Mouse (Mus musculus): ENCODE measurements around the gene Kmt2e. TPM values are rescaled to one million over a fixed set of nuclear protein-coding genes. Genes with fewer than 3 reads are reported as not detected.

Gene Kmt2e
- polyA plus RNA-seq, 1 experiment: 40.3 TPM

GRCm38 (mm10) chr5:23502317-23502937 is 68.2 kb downstream of the Kmt2e start:
- TF ChIP-seq POLR2A (IDR thresholded peaks at IDR 0.05; ENCODE audit: insufficient read depth, low read length) (no peak), CTCF (IDR thresholded peaks at IDR 0.05; ENCODE audit: low read depth, low read length) (no peak), EP300 (IDR thresholded peaks at IDR 0.05; ENCODE audit: insufficient read depth, low read depth, low read length) (0 out of 2 replicates have a peak, but pooled peaks have one; percentile 17)
- H3K36me3 ChIP-seq (ENCODE audit: control insufficient read depth, insufficient read depth, low read length, poor library complexity, severe bottlenecking): peaks cover 19% of the 10 kb centered on the region
- no peak overlapping the region for H3K27ac ChIP-seq (ENCODE audit: insufficient read depth, low read length)
- H3K9ac ChIP-seq (ENCODE audit: low read depth, poor library complexity, severe bottlenecking): no peak overlapping the region
- peaks cover 2% of the 10 kb centered on the region for H3K4me1 ChIP-seq (ENCODE audit: control insufficient read depth, insufficient read depth, low read length)
- no peaks in the 10 kb centered on the region for H3K9me3 ChIP-seq (replicated peaks; ENCODE audit: control insufficient read depth, insufficient read depth, low read length, poor library complexity, severe bottlenecking)
- no peaks in the 10 kb centered on the region for H3K27me3 ChIP-seq (ENCODE audit: control insufficient read depth, insufficient read depth, low read length, poor library complexity, severe bottlenecking)
- H3K4me3 ChIP-seq (ENCODE audit: low read depth, low read length): peak overlapping the region; percentile 15; the same call in 1 of the 2 replicates

DNA sequence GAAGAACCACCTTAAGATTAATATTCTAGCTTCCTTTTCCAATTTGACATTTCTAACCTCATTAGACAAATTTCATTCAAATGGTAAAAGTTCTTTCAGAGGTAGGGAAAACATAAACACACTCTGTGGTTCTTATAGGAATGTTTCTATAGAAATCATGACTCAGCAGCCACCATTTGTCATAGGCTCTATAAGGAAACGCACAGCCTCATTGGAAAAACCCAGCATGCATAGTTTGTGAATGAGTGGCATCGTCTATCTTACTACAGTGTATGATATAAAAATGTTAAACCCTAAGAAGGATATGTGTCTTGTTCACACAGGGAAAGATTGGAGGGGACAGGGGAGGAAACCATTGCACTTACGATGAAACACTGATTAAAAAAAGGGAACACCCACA is 71.3 kb downstream of the Kmt2e start:
- no peak for TF ChIP-seq CTCF (IDR thresholded peaks at IDR 0.05; ENCODE audit: low read depth, low read length)
- no peak for TF ChIP-seq POLR2A (IDR thresholded peaks at IDR 0.05; ENCODE audit: insufficient read depth, low read length)
- no peak for TF ChIP-seq EP300 (IDR thresholded peaks at IDR 0.05; ENCODE audit: insufficient read depth, low read depth, low read length)
- H3K27ac ChIP-seq (ENCODE audit: insufficient read depth, low read length): no peak overlapping the region
- no peaks in the 10 kb centered on the region for H3K27me3 ChIP-seq (ENCODE audit: control insufficient read depth, insufficient read depth, low read length, poor library complexity, severe bottlenecking)
- no peaks in the 10 kb centered on the region for H3K4me1 ChIP-seq (ENCODE audit: control insufficient read depth, insufficient read depth, low read length)
- no peaks in the 10 kb centered on the region for H3K9me3 ChIP-seq (replicated peaks; ENCODE audit: control insufficient read depth, insufficient read depth, low read length, poor library complexity, severe bottlenecking)
- H3K36me3 ChIP-seq (ENCODE audit: control insufficient read depth, insufficient read depth, low read length, poor library complexity, severe bottlenecking): peaks cover 7% of the 10 kb centered on the region
- H3K4me3 ChIP-seq (ENCODE audit: low read depth, low read length): no peak overlapping the region
- no peak overlapping the region for H3K9ac ChIP-seq (ENCODE audit: low read depth, poor library complexity, severe bottlenecking)

- no peak overlapping the region for H3K27ac ChIP-seq (ENCODE audit: insufficient read depth, low read length)
- H3K9me3 ChIP-seq (replicated peaks; ENCODE audit: control insufficient read depth, insufficient read depth, low read length, poor library complexity, severe bottlenecking): no peaks in the 10 kb centered on the region
- TF ChIP-seq POLR2A (IDR thresholded peaks at IDR 0.05; ENCODE audit: insufficient read depth, low read length) (no peak), CTCF (IDR thresholded peaks at IDR 0.05; ENCODE audit: low read depth, low read length) (no peak), EP300 (IDR thresholded peaks at IDR 0.05; ENCODE audit: insufficient read depth, low read depth, low read length) (no peak)
- H3K4me3 ChIP-seq (ENCODE audit: low read depth, low read length): no peak overlapping the region
- no peaks in the 10 kb centered on the region for H3K36me3 ChIP-seq (ENCODE audit: control insufficient read depth, insufficient read depth, low read length, poor library complexity, severe bottlenecking)
- H3K27me3 ChIP-seq (ENCODE audit: control insufficient read depth, insufficient read depth, low read length, poor library complexity, severe bottlenecking): no peaks in the 10 kb centered on the region
- no peaks in the 10 kb centered on the region for H3K4me1 ChIP-seq (ENCODE audit: control insufficient read depth, insufficient read depth, low read length)
- no peak overlapping the region for H3K9ac ChIP-seq (ENCODE audit: low read depth, poor library complexity, severe bottlenecking)
Measured at GRCm38 (mm10) chr5:23507210-23507609, 73.0 kb downstream of the Kmt2e start.

GRCm38 (mm10) chr5:23508630-23509029 is 74.4 kb downstream of the Kmt2e start:
- no peaks in the 10 kb centered on the region for H3K4me1 ChIP-seq (ENCODE audit: control insufficient read depth, insufficient read depth, low read length)
- H3K4me3 ChIP-seq (ENCODE audit: low read depth, low read length): no peak overlapping the region
- H3K9ac ChIP-seq (ENCODE audit: low read depth, poor library complexity, severe bottlenecking): no peak overlapping the region
- peaks cover 2% of the 10 kb centered on the region; the same call in 1 of the 2 replicates for H3K36me3 ChIP-seq (ENCODE audit: control insufficient read depth, insufficient read depth, low read length, poor library complexity, severe bottlenecking)
- no peaks in the 10 kb centered on the region for H3K9me3 ChIP-seq (replicated peaks; ENCODE audit: control insufficient read depth, insufficient read depth, low read length, poor library complexity, severe bottlenecking)
- no peak for TF ChIP-seq POLR2A (IDR thresholded peaks at IDR 0.05; ENCODE audit: insufficient read depth, low read length)
- 0 out of 2 replicates have a peak, but pooled peaks have one; percentile 12 for TF ChIP-seq EP300 (IDR thresholded peaks at IDR 0.05; ENCODE audit: insufficient read depth, low read depth, low read length)
- H3K27me3 ChIP-seq (ENCODE audit: control insufficient read depth, insufficient read depth, low read length, poor library complexity, severe bottlenecking): no peaks in the 10 kb centered on the region
- H3K27ac ChIP-seq (ENCODE audit: insufficient read depth, low read length): no peak overlapping the region

DNA sequence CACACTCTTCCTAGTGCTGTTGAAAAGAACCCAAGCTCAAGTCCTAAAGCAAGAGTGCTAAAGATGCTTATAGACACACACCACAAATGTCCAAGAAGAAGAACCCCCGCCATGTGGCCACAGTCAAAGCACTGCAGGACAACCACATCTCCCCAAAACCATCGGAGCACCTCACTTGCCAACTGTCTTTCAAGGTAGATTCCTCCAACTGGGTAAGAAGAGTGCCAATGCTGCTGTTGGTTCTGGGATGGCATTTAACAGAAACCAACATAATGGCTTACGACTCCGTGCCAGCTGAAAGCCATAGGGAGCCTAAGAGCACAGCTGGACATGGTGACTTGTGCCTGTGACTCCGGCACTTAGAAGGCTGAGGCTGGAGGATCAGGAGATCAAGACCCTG is 77.2 kb downstream of the Kmt2e start:
- Histone ChIP-seq H3K27ac (ENCODE audit: insufficient read depth, low read length) (no peak overlapping the region), H3K9me3 (replicated peaks; ENCODE audit: control insufficient read depth, insufficient read depth, low read length, poor library complexity, severe bottlenecking) (no peaks in the 10 kb centered on the region), H3K9ac (ENCODE audit: low read depth, poor library complexity, severe bottlenecking) (no peak overlapping the region), H3K4me3 (ENCODE audit: low read depth, low read length) (no peak overlapping the region), H3K27me3 (ENCODE audit: control insufficient read depth, insufficient read depth, low read length, poor library complexity, severe bottlenecking) (no peaks in the 10 kb centered on the region), H3K4me1 (ENCODE audit: control insufficient read depth, insufficient read depth, low read length) (no peaks in the 10 kb centered on the region), H3K36me3 (ENCODE audit: control insufficient read depth, insufficient read depth, low read length, poor library complexity, severe bottlenecking) (peaks cover 2% of the 10 kb centered on the region)
- TF ChIP-seq POLR2A (IDR thresholded peaks at IDR 0.05; ENCODE audit: insufficient read depth, low read length) (no peak), EP300 (IDR thresholded peaks at IDR 0.05; ENCODE audit: insufficient read depth, low read depth, low read length) (no peak), CTCF (IDR thresholded peaks at IDR 0.05; ENCODE audit: low read depth, low read length) (no peak)

GRCm38 (mm10) chr5:23512556-23512955 is 78.3 kb downstream of the Kmt2e start:
- Histone ChIP-seq H3K9ac (ENCODE audit: low read depth, poor library complexity, severe bottlenecking) (no peak overlapping the region), H3K9me3 (replicated peaks; ENCODE audit: control insufficient read depth, insufficient read depth, low read length, poor library complexity, severe bottlenecking) (no peaks in the 10 kb centered on the region), H3K4me1 (ENCODE audit: control insufficient read depth, insufficient read depth, low read length) (no peaks in the 10 kb centered on the region), H3K36me3 (ENCODE audit: control insufficient read depth, insufficient read depth, low read length, poor library complexity, severe bottlenecking) (peaks cover 2% of the 10 kb centered on the region), H3K27me3 (ENCODE audit: control insufficient read depth, insufficient read depth, low read length, poor library complexity, severe bottlenecking) (no peaks in the 10 kb centered on the region), H3K4me3 (ENCODE audit: low read depth, low read length) (no peak overlapping the region), H3K27ac (ENCODE audit: insufficient read depth, low read length) (no peak overlapping the region)
- TF ChIP-seq POLR2A (IDR thresholded peaks at IDR 0.05; ENCODE audit: insufficient read depth, low read length): no peak
- TF ChIP-seq CTCF (IDR thresholded peaks at IDR 0.05; ENCODE audit: low read depth, low read length): no peak
- no peak for TF ChIP-seq EP300 (IDR thresholded peaks at IDR 0.05; ENCODE audit: insufficient read depth, low read depth, low read length)
